Mouse (Mus musculus): ENCODE measurements at regions not wholly inside any gene's neighbourhood (a gene's known extent, or its start where the extent isn't known, plus 50 kb on each side); places are given as distances from the start of the nearest gene placed in this dataset.

DNA sequence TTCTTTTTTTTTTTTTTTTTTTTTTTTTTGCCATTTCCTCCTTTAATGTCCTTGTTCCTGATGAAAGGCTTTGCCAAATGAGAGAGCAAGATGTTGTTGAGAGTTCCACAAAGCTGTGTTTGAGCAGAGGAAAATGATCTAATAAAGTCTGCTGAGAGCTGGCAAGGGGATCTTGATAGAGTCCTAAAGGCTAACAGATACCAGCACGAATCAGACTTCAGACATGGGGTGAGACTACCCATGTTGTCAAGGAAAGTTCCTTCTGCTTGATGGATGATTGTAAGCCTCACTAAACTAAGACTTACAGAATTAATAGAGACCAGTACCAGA lies 665.2 kb upstream of the Fam92a start:
- DNase-seq (ENCODE audit: low spot score in 2 of 2): no peak

DNA sequence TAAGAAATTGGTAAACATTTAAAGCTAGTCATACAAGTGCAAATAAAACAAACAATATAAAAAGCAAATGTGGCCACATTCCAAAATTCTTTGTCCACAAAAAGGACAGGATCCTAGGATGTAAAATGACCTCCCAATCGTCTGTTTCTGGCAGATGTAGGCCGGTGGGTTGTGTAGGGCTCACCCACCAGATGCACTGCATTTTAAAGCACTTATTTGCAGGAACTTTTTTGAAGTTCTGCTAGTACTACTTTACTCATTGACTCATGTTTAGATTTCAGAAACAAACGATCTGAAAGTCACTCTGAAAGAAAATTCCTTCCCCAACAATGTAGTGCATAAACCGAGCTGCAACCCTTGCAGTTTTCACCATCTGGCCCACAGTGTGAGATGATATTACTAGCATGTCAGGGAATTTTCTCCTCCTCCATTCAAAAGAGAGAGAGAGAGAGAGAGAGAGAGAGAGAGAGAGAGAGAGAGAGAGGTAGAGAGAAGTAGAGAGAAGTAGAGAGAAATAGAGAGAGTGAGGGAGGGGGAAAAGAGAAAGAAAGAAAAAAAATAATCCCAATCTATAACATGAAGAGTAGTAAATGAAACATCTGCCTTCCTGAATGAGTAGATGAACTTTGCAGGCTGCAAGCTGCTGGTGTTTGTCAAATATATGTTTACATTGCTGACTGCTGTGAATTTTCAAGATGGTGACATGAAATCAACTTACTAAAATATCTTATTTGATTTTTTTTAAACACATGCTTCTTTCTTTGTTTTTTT lies 664.7 kb upstream of the Fam92a start:
- DNase-seq (ENCODE audit: low spot score in 2 of 2): no peak

DNA sequence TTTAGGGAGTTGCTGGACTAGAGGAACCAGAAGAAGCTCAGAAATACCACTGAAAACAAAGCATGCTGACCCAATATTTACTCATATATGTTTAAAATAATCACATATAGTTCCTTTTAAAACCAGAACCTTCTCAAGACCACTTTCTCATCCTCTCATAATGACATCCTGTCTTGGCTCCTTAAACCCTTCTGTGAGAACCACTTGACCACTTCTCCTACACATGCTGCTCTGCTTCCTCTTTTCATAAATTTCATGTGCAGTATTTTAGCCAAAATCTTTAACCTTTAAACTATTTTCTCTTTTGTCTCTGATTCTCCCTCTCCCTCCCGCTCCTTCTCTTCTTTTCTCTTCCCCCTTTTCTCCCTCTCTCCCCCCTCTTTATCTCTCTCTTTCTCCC lies 654.6 kb upstream of the Fam92a start:
- DNase-seq (ENCODE audit: low spot score in 2 of 2): no peak

DNA sequence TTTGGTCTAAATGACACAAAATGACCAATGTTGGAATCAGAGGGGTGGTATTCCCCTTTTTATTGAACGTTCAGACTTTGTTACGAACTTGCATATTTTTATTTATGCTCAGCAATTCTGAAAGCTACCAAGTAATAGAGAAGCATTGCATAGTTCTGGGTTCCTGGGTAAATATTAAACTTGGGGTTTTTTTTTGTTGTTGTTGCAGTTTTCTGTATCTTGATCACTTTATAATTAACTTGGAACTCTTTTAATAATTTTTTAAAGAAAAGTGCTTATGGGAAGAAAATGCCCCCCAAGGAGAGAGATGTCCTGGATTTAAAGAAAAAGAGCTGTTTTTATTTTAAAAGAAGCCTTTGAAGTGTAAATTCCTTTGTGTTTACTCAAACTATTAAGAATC lies 642.4 kb upstream of the Fam92a start:
- DNase-seq (ENCODE audit: low spot score in 2 of 2): no peak

DNA sequence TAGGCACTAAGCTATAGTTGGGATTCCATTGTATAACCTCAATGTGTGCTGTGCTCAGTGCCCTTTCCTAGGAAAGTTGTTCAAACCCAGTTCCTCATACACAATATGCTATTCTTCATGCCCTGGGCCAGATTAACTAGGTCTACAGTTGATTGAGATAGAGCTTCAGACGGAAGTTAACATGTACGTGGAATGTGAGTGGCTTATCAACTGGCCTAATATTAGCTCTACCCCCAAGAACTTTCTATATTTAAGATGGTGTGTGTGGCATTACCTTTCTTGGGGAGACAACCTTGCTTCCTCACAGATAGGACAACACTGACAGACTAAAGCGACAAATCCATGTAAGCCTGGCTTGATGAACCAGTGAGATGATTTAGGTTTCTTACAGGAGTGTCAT lies 629.4 kb upstream of the Fam92a start:
- DNase-seq (ENCODE audit: low spot score in 2 of 2): no peak

DNA sequence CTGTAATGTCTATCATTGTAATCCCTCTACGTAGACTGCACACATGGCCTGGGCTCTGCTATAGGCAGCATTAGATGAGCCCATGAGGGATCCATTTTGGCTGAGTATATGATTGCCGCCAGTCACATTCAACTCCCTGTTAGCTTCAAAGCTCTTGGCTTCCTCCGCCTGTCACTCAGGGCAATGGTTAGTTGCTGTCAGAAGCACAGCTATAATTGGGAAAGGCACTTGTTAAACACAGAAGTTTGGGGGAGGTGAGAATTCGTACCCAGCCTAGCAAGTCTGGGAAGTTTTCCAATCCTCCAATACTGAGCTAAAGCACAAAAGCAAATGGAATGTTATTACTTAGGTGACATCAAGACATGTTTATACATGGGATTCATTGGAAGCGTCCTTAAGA lies 627.7 kb upstream of the Fam92a start:
- DNase-seq (ENCODE audit: low spot score in 2 of 2): no peak

DNA sequence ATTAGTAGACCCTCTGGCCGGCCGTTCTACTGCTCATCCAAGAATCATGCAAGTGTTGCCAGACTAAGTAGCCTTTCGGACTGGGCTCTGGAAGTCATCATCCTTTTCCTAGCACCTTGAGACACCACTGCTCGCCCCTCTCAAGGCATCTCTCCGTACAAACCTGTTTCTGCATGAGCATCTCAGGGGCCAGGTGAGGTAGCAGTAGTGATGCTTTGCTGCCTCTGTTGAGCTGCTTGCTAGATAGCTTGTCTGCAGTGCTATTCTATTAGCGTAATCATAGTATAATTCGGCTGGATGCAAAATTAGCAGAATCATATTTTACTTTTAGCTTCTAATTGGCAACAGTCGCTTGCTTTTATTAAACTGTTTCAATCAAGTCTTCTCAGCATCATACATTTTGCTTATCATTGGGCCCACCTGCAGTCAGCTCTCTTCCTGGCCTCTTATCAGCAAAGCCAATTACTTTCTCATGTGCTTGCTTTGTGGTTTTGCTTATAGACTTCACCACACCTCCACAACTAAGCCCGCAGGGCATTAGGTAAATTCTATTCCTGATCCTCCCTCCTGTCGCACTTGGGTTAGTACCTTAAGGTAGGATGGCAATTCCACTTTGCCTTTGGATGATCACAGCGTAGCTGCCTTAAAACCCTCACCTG lies 621.1 kb upstream of the Fam92a start:
- DNase-seq (ENCODE audit: low spot score in 2 of 2): no peak

DNA sequence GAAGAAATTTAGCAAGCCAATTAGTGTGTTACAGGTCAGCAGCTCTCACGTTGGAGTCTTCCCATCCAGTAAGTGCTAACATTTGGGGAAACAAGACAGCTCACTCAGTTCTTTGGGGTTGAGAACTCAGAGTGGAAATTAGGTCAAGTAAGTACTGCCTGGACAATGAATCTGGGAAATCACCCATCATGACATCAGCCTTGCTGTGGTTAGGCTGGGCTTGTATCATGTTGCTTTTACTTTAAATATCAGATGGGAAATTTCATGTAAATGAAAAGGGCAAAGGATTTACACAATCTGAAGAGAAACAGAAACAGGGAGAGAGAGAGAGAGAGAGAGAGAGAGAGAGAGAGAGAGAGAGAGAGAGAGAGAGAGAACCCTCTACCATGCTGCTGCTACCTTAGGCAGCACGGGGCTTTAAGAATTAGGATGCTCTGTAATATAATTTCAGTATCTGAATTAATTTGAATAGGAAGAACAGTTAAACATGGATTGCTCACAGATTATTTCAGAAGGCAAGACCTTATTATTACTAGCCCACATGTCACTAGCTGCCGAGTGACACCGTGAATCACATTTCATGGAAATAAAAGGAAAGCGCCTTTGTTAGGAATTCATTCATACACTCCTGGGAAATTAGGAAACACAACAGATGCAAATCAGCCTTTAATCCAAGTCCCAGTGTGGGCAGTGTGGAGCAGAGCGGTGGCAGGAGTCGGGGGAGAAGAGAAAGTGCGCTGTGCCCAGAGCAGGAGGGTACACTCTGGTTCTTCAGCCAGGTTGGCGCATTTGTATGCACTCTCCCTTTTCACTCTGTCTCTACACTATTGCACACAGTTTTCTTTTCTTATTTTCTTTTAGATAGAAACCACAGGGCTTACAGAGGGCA lies 620.2 kb upstream of the Fam92a start:
- no peak for DNase-seq (ENCODE audit: low spot score in 2 of 2)

DNA sequence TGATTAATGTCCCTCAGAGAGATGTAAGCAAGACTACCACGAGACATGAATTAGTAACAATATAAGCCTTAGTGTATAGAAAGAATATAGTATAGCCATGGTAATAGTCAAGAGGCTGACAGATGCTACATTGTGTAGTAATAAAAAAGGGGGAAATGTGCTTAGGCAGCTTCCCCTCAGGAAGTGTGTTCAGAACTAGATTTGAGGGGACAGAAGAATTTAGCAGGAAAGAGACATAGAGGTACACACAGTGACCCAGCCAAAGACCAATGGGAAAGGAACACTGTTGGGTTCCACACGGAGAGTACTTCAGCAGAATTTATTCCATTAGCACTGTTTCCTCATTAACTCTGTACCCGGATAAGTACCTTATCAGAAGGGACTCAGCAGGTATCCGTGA lies 614.0 kb upstream of the Fam92a start:
- DNase-seq (ENCODE audit: low spot score in 2 of 2): no peak

DNA sequence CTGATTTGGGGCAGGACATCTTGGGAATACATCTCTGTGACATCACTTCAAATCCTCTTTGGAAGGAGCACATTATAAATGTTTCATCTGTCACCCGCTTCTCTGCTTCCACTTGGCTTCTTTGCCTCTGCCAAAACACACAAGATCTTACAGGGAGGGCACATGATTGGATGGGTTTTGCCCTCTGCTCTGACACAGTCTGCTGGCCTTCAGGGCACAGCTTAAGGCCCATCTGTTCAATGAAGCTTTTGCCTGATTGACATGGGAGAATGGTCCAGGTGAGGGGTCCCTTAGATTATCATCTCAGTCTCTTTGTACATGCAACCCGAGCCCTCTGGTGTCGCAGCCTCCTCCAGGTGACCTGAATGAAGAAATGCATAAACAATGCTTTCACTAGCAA lies 612.7 kb upstream of the Fam92a start:
- no peak for DNase-seq (ENCODE audit: low spot score in 2 of 2)

DNA sequence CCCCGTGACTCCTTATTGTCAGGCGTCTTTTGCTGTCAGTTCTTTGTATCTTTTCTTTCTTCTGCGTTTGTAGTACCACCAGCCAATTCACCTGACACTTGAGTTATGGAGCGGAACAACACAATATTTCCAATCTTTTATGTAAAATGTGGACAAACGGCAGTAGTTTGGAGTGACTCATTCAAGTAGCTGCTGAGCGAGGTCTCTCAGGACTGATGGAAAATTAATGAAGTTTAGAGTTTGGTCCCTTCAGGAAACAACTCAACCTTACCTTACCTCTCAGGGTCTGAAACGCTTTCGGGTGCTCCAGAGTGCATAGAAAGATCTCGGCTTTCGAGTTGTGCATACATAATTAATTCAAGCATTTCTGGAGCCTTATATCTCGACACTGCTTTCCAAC lies 612.3 kb upstream of the Fam92a start:
- no peak for DNase-seq (ENCODE audit: low spot score in 2 of 2)

DNA sequence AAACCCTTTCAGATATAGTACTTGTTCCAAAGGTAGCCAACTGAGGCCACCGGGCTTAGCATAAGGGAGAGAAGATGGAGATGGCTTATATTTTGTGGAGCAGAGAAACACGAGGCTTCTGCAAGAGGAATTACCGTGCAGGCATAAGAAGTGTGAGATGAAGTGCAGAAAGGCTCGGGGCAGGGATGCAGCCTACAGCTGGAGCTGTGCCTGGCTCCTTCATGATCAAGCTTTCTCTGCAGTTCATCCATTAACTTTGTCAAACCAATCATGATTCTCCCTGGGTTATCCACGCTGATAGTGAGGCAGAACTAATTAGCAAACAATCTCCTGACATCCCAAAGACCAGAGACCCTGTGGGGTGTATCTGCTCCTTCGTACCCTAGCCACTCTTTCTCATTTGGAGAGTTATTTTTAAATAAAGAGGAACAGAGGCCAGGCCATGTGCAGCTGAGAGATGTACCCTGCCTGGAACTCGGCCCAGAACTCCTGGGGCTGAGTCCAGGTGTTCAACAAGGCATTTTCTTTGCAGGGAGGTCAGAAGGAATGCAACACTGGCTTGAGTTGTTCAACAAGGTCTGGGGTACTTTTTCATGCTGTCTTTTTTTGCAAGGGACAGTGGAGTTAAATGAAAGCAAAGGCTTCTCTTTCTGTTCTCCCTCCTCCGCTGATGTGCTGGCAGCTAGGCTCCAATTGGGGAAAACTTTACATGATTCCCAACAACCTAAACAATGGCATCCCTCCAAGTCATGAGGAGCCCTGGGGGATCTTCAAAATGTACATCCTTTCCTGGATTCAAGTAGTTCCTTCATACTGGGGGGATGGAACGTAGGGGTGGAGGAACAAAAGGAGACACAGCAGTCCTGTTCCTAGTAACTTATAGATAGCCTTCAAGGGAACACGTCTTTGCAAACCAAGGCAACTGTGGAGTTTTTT lies 610.4 kb upstream of the Fam92a start:
- DNase-seq (ENCODE audit: low spot score in 2 of 2): no peak

DNA sequence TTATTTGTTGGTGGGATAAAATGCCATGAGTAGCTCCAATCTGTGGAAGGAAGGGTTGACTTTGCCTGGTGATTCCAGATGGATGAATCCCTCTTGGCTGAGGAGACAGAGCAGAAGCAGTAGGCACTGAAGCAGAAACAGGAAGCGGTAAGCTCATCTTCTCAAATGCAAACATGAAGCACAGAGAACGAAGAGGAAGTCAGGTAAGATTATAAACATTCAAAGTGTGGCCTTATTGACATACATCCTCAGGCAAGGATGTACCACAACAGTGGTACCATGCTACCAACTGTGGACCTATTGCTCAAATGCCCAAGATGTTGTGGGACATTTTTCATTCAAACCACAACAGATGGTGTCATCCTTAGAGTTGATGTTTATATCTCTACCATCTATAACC lies 608.4 kb upstream of the Fam92a start:
- DNase-seq (ENCODE audit: low spot score in 2 of 2): no peak

DNA sequence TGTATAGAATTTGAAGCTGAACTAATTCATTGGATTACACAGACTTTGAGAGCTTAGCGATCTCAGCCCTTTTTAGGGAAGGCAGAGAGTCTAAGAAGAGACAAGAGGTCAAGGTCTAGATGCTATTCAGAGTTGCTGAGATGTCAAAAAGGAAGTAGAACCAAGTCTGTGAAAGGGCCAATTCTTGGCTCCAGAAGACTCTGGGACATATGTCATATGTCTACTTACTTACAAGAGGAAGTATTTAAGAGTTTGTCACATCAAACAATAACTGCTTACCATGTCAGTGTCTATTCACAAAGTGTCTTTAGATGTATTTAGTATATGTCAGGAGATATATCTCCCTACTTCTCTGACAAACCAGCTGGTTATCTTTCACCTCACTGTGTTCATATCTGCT lies 607.4 kb upstream of the Fam92a start:
- DNase-seq (ENCODE audit: low spot score in 2 of 2): no peak

DNA sequence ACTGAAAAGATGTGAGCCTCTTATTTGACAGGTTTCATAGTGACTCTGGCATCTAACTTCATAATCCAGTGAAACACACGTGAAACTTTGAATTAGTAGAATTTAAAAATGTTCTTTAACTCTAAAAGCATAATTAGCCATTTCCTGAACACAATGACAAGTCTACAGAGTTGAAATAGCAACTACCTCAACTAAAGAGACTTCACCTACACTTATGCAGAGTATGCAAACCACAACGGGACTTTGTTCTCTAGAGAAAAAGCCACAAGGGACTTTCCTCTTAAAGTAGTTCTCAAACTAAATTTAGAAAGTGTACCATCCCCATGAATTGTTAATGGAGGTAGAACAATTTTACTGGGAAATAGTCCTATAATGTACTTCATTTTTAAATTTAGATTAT lies 606.3 kb upstream of the Fam92a start:
- peak in 1 of 2 experiments; percentile 3 for DNase-seq (ENCODE audit: low spot score in 2 of 2)

DNA sequence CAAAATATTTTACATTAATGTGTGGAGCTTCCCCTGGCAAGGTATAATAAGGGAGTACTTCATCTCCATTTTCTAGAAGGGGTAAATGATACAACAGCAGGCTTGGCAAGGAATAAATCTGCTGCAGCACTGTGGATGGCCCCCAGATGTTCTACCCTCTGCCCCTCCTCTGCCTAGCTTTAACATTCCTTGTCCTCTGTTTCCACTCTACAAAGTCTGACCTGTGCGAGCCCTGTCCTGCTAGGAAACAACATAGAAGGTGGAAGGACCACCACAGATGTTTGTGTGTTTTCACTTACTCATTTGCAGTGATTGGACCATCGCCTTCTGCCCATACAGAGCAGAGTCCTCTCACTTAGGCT lies 604.4 kb upstream of the Fam92a start:
- DNase-seq (ENCODE audit: low spot score in 2 of 2): no peak

DNA sequence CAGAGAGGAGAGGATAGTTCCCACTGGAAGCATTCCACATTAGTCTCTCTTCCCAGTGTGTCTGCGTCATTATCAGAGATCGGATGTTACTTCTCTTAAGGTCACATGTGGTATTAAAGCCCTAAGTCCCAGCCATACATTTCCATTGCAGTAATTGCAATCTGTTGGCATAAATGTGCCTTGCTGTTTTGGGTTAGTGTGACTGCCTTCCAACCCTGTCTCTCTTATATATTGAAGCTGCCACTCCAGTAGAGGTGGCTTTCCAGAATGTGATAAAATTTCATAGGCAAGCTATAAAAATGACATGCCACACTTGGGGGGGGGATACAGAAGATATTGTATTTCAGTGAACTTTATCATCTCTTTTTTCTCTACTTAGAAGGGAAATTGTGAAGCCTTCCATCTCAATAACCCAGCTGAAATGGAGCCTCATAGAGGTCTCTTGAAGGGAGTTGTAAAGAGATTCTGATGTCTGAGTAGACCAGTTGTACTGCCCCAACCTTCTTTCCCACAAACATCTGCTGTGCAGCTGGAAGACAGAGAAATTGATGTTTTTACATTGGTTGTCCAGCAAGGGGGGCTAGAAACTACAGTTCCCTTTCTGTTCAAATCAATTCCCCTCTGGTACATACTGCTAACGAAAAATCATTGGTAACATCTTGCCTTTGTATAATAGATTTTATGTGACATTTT lies 603.9 kb upstream of the Fam92a start:
- DNase-seq (ENCODE audit: low spot score in 2 of 2): no peak

DNA sequence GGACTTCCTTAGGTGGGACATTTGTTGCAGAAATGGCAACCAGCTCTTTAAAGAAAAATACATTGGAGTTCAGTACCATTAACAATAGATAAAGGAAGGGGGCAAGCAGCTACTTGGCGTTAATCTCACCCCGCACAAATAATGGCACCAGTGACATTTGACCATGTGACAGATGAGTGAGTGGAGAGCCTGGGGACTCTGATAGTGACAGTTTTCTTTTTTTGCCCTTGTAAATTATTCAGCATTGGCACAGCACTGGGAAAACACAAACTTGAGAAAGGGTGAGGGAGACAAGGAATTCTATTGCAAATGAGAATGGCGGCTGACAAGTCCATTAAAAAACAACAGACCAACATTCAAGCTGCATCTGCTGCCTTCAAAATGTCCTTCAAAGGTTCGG lies 603.3 kb upstream of the Fam92a start:
- no peak for DNase-seq (ENCODE audit: low spot score in 2 of 2)

DNA sequence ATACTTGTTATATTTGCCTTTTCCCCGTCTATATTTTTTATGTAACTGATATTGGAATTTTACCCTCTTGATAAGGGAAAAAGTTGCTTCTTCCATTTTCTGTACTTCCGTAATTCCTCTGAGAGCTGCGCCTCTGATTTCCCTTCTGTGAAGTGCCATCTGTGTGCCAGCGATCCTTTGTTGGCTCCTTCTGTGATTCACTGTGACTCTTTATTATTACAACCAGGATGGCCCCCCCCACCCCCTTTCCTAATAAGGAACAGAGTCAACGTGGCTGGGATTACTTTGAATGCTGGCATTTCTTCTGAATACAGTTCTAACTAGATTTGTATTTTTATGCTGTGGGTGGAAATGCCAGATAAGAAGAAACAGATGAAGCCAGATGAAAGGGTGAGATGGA lies 602.9 kb upstream of the Fam92a start:
- no peak for DNase-seq (ENCODE audit: low spot score in 2 of 2)

DNA sequence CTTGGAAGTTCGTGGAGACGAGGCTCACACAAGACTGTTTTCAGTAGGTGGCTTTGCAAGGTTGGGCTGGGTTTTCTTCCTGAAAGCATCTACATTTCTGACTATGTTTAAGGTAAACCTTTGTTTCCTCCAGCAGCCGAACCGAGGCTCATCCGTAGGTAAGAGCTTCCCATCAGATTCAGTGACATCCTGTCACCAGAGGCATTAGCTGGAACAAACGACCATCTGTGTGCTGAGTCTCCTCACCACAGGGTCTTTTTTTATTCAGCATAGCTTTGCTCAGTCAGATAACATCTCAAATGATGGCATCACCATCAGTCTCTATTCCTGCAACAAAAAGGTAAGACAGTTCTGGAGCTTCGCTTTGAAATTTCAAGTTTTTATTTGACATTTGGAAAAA lies 601.4 kb upstream of the Fam92a start:
- no peak for DNase-seq (ENCODE audit: low spot score in 2 of 2)

DNA sequence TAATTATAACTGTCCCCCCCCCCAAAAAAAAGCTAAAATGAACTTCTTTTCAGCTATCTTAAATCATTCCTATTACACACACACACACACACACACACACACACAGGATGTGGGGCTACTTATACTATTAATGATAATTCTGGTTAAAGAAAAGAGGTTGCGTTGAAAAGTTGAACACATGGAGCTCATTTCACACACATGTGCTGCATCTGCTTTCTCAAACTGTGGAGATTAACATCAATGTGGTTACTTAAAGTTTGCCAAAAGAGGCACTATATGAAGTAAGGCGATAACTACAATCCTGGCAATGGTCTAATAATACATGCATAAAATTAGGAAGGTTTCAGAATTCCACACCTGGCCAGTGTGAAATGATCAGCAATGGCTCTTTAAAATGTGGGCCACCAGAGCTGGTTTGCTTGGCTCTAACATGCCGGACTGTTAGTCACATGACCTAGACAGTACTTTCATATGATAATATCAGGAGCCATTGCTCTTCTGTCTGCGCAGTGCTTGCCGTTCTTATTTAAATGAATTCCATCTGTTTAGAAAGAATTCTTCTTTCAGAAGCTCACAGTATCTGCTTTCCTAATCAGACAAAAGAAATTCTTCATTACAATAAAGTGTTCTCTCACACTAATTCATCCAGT lies 598.4 kb upstream of the Fam92a start:
- no peak for DNase-seq (ENCODE audit: low spot score in 2 of 2)

Data from natural killer cell, adult 2 months (primary cell).